Mouse (Mus musculus): Measurements from ENCODE around the gene Gpi1. TPM values are rescaled to one million over a fixed set of nuclear protein-coding genes. Genes with fewer than 3 reads are reported as not detected.
A peak's percentile ranks its signal among the peaks of the same experiment; 100 is the strongest.

Gpi1 gene
- polyA plus RNA-seq (2012; ENCODE audit: insufficient read depth, insufficient read length, missing spikeins): 630 and 641 TPM in 2 replicates

- Histone ChIP-seq H3K27ac (ENCODE audit: insufficient read depth, low read depth, low read length) (peak within 1 kb of the TSS; percentile 71), H3K4me1 (ENCODE audit: control insufficient read depth, insufficient read depth, low read length) (peaks cover 48% of the 10 kb centered on the region), H3K4me3 (ENCODE audit: insufficient read depth, low read length) (peak within 1 kb of the TSS; percentile 77)
- TF ChIP-seq CTCF (IDR thresholded peaks at IDR 0.05; ENCODE audit: low read depth, low read length) (no peak), POLR2A (IDR thresholded peaks at IDR 0.05; ENCODE audit: borderline replicate concordance, low read depth, low read length) (peak; percentile 7; the same call in 1 of the 2 replicates)
Observed at GRCm38 (mm10) chr7:34230116-34230515, at the start of gene Gpi1. TSS of gene Gpi1 (minus strand) at chr7:34230336.

DNA sequence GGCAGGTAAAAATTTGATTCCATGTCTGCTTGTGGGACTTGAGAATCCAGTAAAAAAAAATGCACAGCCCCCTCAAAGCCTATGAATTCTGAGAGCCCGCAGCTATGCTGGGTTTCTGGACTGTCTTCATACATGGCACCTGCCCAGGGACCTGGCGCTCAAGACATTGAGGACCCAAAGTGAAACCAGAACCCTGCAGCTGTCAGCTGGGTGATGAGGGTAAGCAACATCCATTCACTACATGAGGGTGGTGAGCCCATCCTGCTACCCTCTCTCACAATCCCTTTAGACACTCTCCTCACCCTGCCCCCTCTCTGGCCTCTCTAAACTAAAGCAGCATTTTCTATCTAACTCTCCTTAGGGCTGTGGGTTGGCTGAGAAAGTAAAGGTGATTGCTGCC lies 47.5 kb upstream of the Gpi1 start:
- Histone ChIP-seq H3K27ac (ENCODE audit: insufficient read depth, low read depth, low read length) (no peak overlapping the region), H3K4me1 (ENCODE audit: control insufficient read depth, insufficient read depth, low read length) (peaks cover 4% of the 10 kb centered on the region), H3K4me3 (ENCODE audit: insufficient read depth, low read length) (no peak overlapping the region)
- TF ChIP-seq CTCF (IDR thresholded peaks at IDR 0.05; ENCODE audit: low read depth, low read length): no peak
- TF ChIP-seq POLR2A (IDR thresholded peaks at IDR 0.05; ENCODE audit: borderline replicate concordance, low read depth, low read length): no peak

- Histone ChIP-seq H3K27ac (ENCODE audit: insufficient read depth, low read depth, low read length) (no peak overlapping the region), H3K4me1 (ENCODE audit: control insufficient read depth, insufficient read depth, low read length) (peaks cover 11% of the 10 kb centered on the region), H3K4me3 (ENCODE audit: insufficient read depth, low read length) (no peak overlapping the region)
- TF ChIP-seq POLR2A (IDR thresholded peaks at IDR 0.05; ENCODE audit: borderline replicate concordance, low read depth, low read length) (no peak), CTCF (IDR thresholded peaks at IDR 0.05; ENCODE audit: low read depth, low read length) (no peak)
Observed at GRCm38 (mm10) chr7:34276066-34276465, 45.9 kb upstream of the Gpi1 start.

- no peak overlapping the region for H3K27ac ChIP-seq (ENCODE audit: insufficient read depth, low read depth, low read length)
Observed at GRCm38 (mm10) chr7:34272465-34272864, 42.3 kb upstream of the Gpi1 start.

GRCm38 (mm10) chr7:34268463-34268862 lies 38.3 kb upstream of the Gpi1 start:
- Histone ChIP-seq H3K27ac (ENCODE audit: insufficient read depth, low read depth, low read length) (no peak overlapping the region), H3K4me3 (ENCODE audit: insufficient read depth, low read length) (no peak overlapping the region), H3K4me1 (ENCODE audit: control insufficient read depth, insufficient read depth, low read length) (peaks cover 32% of the 10 kb centered on the region)
- TF ChIP-seq CTCF (IDR thresholded peaks at IDR 0.05; ENCODE audit: low read depth, low read length): no peak
- no peak for TF ChIP-seq POLR2A (IDR thresholded peaks at IDR 0.05; ENCODE audit: borderline replicate concordance, low read depth, low read length)

More at GRCm38 (mm10) chr7:34272465-34272864, 42.3 kb upstream of the Gpi1 start:
- H3K4me3 ChIP-seq (ENCODE audit: insufficient read depth, low read length): no peak overlapping the region
- TF ChIP-seq CTCF (IDR thresholded peaks at IDR 0.05; ENCODE audit: low read depth, low read length) (no peak), POLR2A (IDR thresholded peaks at IDR 0.05; ENCODE audit: borderline replicate concordance, low read depth, low read length) (no peak)
- H3K4me1 ChIP-seq (ENCODE audit: control insufficient read depth, insufficient read depth, low read length): peaks cover 14% of the 10 kb centered on the region

GRCm38 (mm10) chr7:34266421-34266820 lies 36.3 kb upstream of the Gpi1 start:
- no peak overlapping the region for H3K27ac ChIP-seq (ENCODE audit: insufficient read depth, low read depth, low read length)
- H3K4me1 ChIP-seq (ENCODE audit: control insufficient read depth, insufficient read depth, low read length): peaks cover 20% of the 10 kb centered on the region
- TF ChIP-seq CTCF (IDR thresholded peaks at IDR 0.05; ENCODE audit: low read depth, low read length): no peak
- no peak for TF ChIP-seq POLR2A (IDR thresholded peaks at IDR 0.05; ENCODE audit: borderline replicate concordance, low read depth, low read length)
- H3K4me3 ChIP-seq (ENCODE audit: insufficient read depth, low read length): no peak overlapping the region

DNA sequence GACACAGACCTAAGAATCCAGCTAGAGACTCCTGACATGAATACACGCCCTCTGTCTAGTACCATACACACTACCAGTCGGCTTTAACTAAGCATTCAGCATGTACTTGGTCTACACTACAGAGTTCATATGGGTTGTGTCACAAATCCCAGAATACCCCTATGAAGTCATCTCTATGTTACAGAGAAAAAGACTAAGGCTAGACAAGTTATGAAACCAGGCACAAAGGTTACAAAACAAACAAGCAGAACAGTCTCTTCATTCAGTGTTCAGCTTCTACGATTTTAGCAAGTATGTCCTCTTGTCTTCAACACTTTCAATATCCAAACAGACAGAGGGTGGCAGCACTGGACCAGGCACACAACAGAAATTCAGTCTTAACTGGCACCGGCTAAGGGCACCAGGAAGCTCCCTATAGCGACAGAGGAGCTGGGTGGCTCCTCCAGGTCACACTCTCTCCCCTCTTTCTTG lies 35.8 kb upstream of the Gpi1 start:
- Histone ChIP-seq H3K4me1 (ENCODE audit: control insufficient read depth, insufficient read depth, low read length) (peaks cover 20% of the 10 kb centered on the region), H3K4me3 (ENCODE audit: insufficient read depth, low read length) (no peak overlapping the region), H3K27ac (ENCODE audit: insufficient read depth, low read depth, low read length) (peak overlapping the region; percentile 36)
- no peak for TF ChIP-seq POLR2A (IDR thresholded peaks at IDR 0.05; ENCODE audit: borderline replicate concordance, low read depth, low read length)
- peak; percentile 43 for TF ChIP-seq CTCF (IDR thresholded peaks at IDR 0.05; ENCODE audit: low read depth, low read length)

DNA sequence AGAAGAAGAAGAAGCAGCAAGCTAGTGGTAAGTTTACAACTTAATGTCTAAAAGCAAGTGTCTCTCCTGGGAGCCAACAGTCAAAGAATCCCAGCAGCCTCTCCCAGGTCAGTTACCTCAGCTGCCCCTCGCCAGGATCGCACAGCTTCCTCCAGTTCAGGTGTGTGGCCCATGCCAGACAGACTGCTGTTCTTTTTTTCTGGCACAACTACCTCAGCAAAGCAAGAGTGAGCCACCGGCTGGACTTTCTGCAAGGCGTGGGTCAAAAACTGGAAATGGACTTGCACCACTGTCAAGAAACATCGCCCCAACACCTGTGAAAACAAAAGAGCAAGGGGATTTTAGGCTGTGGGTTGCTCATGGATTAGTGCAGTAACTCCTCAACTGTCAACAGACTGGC lies 33.3 kb upstream of the Gpi1 start:
- H3K4me3 ChIP-seq (ENCODE audit: insufficient read depth, low read length): no peak overlapping the region
- peaks cover 18% of the 10 kb centered on the region for H3K4me1 ChIP-seq (ENCODE audit: control insufficient read depth, insufficient read depth, low read length)
- TF ChIP-seq POLR2A (IDR thresholded peaks at IDR 0.05; ENCODE audit: borderline replicate concordance, low read depth, low read length) (no peak), CTCF (IDR thresholded peaks at IDR 0.05; ENCODE audit: low read depth, low read length) (no peak)
- H3K27ac ChIP-seq (ENCODE audit: insufficient read depth, low read depth, low read length): no peak overlapping the region

GRCm38 (mm10) chr7:34258407-34258806 lies 28.3 kb upstream of the Gpi1 start:
- TF ChIP-seq CTCF (IDR thresholded peaks at IDR 0.05; ENCODE audit: low read depth, low read length) (no peak), POLR2A (IDR thresholded peaks at IDR 0.05; ENCODE audit: borderline replicate concordance, low read depth, low read length) (no peak)
- no peak overlapping the region for H3K4me3 ChIP-seq (ENCODE audit: insufficient read depth, low read length)
- H3K27ac ChIP-seq (ENCODE audit: insufficient read depth, low read depth, low read length): no peak overlapping the region
- H3K4me1 ChIP-seq (ENCODE audit: control insufficient read depth, insufficient read depth, low read length): peaks cover 14% of the 10 kb centered on the region

DNA sequence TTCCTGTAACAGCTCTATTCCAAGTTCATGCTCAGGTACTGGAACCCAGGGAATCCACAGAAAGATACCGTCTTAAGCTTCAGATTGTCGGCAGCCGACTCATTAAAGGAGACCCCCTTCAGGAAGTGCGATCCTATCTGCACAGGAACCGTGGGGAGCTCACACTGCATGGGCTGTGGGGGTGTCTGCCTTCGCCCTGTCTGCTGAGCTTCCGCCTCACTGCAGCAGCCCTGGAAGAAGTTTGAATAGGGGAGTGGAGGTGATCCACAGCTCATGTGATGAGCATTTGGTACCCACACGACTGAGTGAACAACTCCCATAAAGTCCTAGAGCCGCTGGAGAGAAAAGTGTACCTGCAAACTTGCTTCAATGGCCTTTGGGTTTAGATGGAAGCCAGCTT lies 27.1 kb upstream of the Gpi1 start:
- TF ChIP-seq CTCF (IDR thresholded peaks at IDR 0.05; ENCODE audit: low read depth, low read length) (no peak), POLR2A (IDR thresholded peaks at IDR 0.05; ENCODE audit: borderline replicate concordance, low read depth, low read length) (no peak)
- H3K27ac ChIP-seq (ENCODE audit: insufficient read depth, low read depth, low read length): no peak overlapping the region
- no peak overlapping the region for H3K4me3 ChIP-seq (ENCODE audit: insufficient read depth, low read length)

More for the DNA sequence above, 27.1 kb upstream of the Gpi1 start:
- H3K4me1 ChIP-seq (ENCODE audit: control insufficient read depth, insufficient read depth, low read length): peaks cover 14% of the 10 kb centered on the region
